Mouse (Mus musculus) liver, embryonic 14.5 days (tissue): Measurements from ENCODE around the gene Acp7. TPM values are rescaled to one million over a fixed set of nuclear protein-coding genes. Genes with fewer than 3 reads are reported as not detected.
"Not testable (repeated sequence)": the region's sequence is repeated elsewhere in the genome, so short reads cannot be mapped to it uniquely, and the experiment has no call there.

Source experiments
- ATAC-seq: fragments of 200-750 bp; cut with Nextera tagmentation; 2 replicates; pipeline ENCODE4 v1.8.0; 2017; ENCODE audit warnings: moderate number of reproducible peaks, mild to moderate bottlenecking, moderate library complexity; ENCODE audit not compliant: insufficient read depth
- DNase-seq, 3 experiments: peaks; one replicate each; pipeline ENCODE4 v3.0.0-alpha.2; 2012 to 2013; ENCODE audit warnings: low read depth in 3 of 3, low spot score in 3 of 3
- H3K27ac ChIP-seq: fragments of 300-500 bp; sonication (generic); 2 replicates; pipeline ENCODE4 v1.5.1; 2014; ENCODE audit warnings: moderate library complexity, mild to moderate bottlenecking, control low read depth, inconsistent platforms
- H3K27me3 ChIP-seq: fragments of 300-500 bp; sonication (generic); 2 replicates; pipeline ENCODE4 v1.6.1; 2014; ENCODE audit warnings: mild to moderate bottlenecking, low read length, moderate library complexity; ENCODE audit not compliant: control insufficient read depth, insufficient read depth
- H3K36me3 ChIP-seq: fragments of 300-500 bp; sonication (generic); replicated peaks from 2 replicates; pipeline ENCODE4 v1.6.1; 2014; ENCODE audit warnings: low read depth; ENCODE audit not compliant: control insufficient read depth, insufficient read depth
- H3K4me1 ChIP-seq, 2 experiments: fragments of 200-500 bp in 1 of 2; fragments of 300-500 bp in 1 of 2; sonication (generic) in 1 of 2; replicated peaks; 2 replicates each; pipeline ENCODE4 v1.6.1; 2012 to 2014; ENCODE audit warnings: antibody characterized with exemption in 1 of 2, inconsistent platforms in 1 of 2, low read length in 1 of 2; ENCODE audit not compliant: control insufficient read depth in 2 of 2, insufficient read depth in 2 of 2
- H3K4me2 ChIP-seq: fragments of 300-500 bp; sonication (generic); 2 replicates; pipeline ENCODE4 v1.6.1; 2014; ENCODE audit warnings: low read depth, mild to moderate bottlenecking, control low read depth, moderate library complexity
- H3K4me3 ChIP-seq, 2 experiments: fragments of 200-500 bp in 1 of 2; fragments of 300-500 bp in 1 of 2; sonication (generic) in 1 of 2; 2 replicates each; pipeline ENCODE4 v1.5.1; 2012 to 2014; ENCODE audit warnings: low read depth in 2 of 2, low read length in 2 of 2, mild to moderate bottlenecking in 2 of 2, control low read depth in 1 of 2, inconsistent platforms in 1 of 2, moderate library complexity in 1 of 2; ENCODE audit not compliant: insufficient read depth in 1 of 2
- H3K9ac ChIP-seq: fragments of 300-500 bp; sonication (generic); replicated peaks from 2 replicates; pipeline ENCODE4 v1.6.1; 2014; ENCODE audit warnings: mild to moderate bottlenecking, control low read depth, moderate library complexity
- H3K9me3 ChIP-seq: fragments of 300-500 bp; sonication (generic); 2 replicates; pipeline ENCODE4 v1.6.1; 2016; ENCODE audit warnings: low read length, mixed read lengths; ENCODE audit not compliant: control insufficient read depth
- CTCF ChIP-seq: IDR thresholded peaks from 2 replicates; pipeline ENCODE4 v1.5.1; 2016; ENCODE audit warnings: antibody characterized with exemption, low read depth, control low read depth
- EP300 ChIP-seq: IDR thresholded peaks from 2 replicates; pipeline ENCODE4 v1.6.1; 2016; ENCODE audit warnings: antibody characterized with exemption, low read depth
- WGBS: fragments of 180-500 bp; shearing (Covaris S2); extraction: QIAGEN DNeasy Blood & Tissue Kit; methylation state at CpG from one replicate; pipeline ENCODE4 v1.1.7; 2014; ENCODE audit not compliant: insufficient replicate concordance; 5-methylcytosine and 5-hydroxymethylcytosine counted together
- polyA plus RNA-seq, 2 experiments: library from polyadenylated mRNA; depleted of rRNA in 1 of 2; stranded (reverse) in 1 of 2; unstranded in 1 of 2; fragments of >200 nt; fragmentation: Nextera tagmentation in 1 of 2; extraction: Ambion mirVana in 1 of 2; gene quantifications; 2 replicates each; pipeline versions ENCODE4 v1.2.1 to v1.2.3; 2012 to 2014

Acp7 gene
- polyA plus RNA-seq (2012; rRNA removed) (not detected in 2 replicates), polyA plus RNA-seq (2014; fragmentation: Nextera tagmentation; extraction: Ambion mirVana) (not detected in 2 replicates)

GRCm38 (mm10) chr7:28631073-28631472 lies at the start of gene Acp7:
TSS of gene Acp7 (minus strand) at chr7:28631332.
- Histone ChIP-seq H3K9me3 (no peaks in the 10 kb centered on the region), H3K4me1 (no peaks in the 10 kb centered on the region), H3K4me3 (no peak within 1 kb of the TSS), H3K27ac (no peak within 1 kb of the TSS), H3K27me3 (peaks cover 23% of the 10 kb centered on the region), H3K36me3 (no peaks in the 10 kb centered on the region), H3K9ac (no peak within 1 kb of the TSS), H3K4me2 (no peak within 1 kb of the TSS)
- 19% methylated on average over 10 of the region's 10 CpGs for whole genome bisulfite sequencing
- no peak for DNase-seq
- ATAC-seq: no peak
- no peak for TF ChIP-seq EP300
- no peak for TF ChIP-seq CTCF

GRCm38 (mm10) chr7:28677624-28678023 lies 46.5 kb upstream of the Acp7 start:
- no peak for ATAC-seq
- H3K9me3 ChIP-seq: no peaks in the 10 kb centered on the region
- H3K36me3 ChIP-seq: no peaks in the 10 kb centered on the region
- 73% methylated on average over 8 of the region's 8 CpGs for WGBS
- no peak overlapping the region for H3K4me2 ChIP-seq
- no peaks in the 10 kb centered on the region for H3K27me3 ChIP-seq
- no peak overlapping the region for H3K4me3 ChIP-seq
- TF ChIP-seq CTCF: no peak
- TF ChIP-seq EP300: no peak
- DNase-seq: no peak
- H3K9ac ChIP-seq: no peak overlapping the region
- H3K4me1 ChIP-seq: no peaks in the 10 kb centered on the region
- no peak overlapping the region for H3K27ac ChIP-seq

- Histone ChIP-seq H3K9me3 (no peaks in the 10 kb centered on the region), H3K9ac (no peak overlapping the region), H3K4me1 (no peaks in the 10 kb centered on the region), H3K36me3 (no peaks in the 10 kb centered on the region), H3K4me3 (no peak overlapping the region), H3K4me2 (no peak overlapping the region), H3K27me3 (no peaks in the 10 kb centered on the region), H3K27ac (no peak overlapping the region)
- ATAC-seq (no peak), DNase-seq (no peak)
- TF ChIP-seq CTCF: no peak
- TF ChIP-seq EP300: no peak
- WGBS: 62% methylated on average over 13 of the region's 13 CpGs
Measured at GRCm38 (mm10) chr7:28676811-28677541, 45.8 kb upstream of the Acp7 start.

GRCm38 (mm10) chr7:28675746-28676145 lies 44.6 kb upstream of the Acp7 start:
- ATAC-seq (no peak), DNase-seq (no peak)
- H3K27ac ChIP-seq: no peak overlapping the region
- H3K4me1 ChIP-seq: no peaks in the 10 kb centered on the region
- no peaks in the 10 kb centered on the region for H3K27me3 ChIP-seq
- peak; percentile 50 for TF ChIP-seq CTCF
- no peak for TF ChIP-seq EP300
- H3K36me3 ChIP-seq: no peaks in the 10 kb centered on the region
- 36% methylated on average over 11 of the region's 11 CpGs for WGBS
- no peaks in the 10 kb centered on the region for H3K9me3 ChIP-seq
- no peak overlapping the region for H3K4me3 ChIP-seq
- H3K4me2 ChIP-seq: no peak overlapping the region
- H3K9ac ChIP-seq: no peak overlapping the region

GRCm38 (mm10) chr7:28674994-28675393 lies 43.9 kb upstream of the Acp7 start:
- Histone ChIP-seq H3K27me3 (no peaks in the 10 kb centered on the region), H3K4me3 (no peak overlapping the region), H3K36me3 (no peaks in the 10 kb centered on the region), H3K9ac (no peak overlapping the region), H3K9me3 (no peaks in the 10 kb centered on the region), H3K27ac (no peak overlapping the region), H3K4me2 (no peak overlapping the region), H3K4me1 (no peaks in the 10 kb centered on the region)
- DNase-seq (no peak), ATAC-seq (no peak)
- TF ChIP-seq CTCF: no peak
- no peak for TF ChIP-seq EP300
- WGBS: 51% methylated on average over 9 of the region's 9 CpGs

- H3K36me3 ChIP-seq, ATAC-seq, H3K4me2 ChIP-seq, DNase-seq, H3K27me3 ChIP-seq, H3K4me1 ChIP-seq, H3K27ac ChIP-seq, H3K9me3 ChIP-seq, H3K4me3 ChIP-seq, H3K9ac ChIP-seq: not testable (repeated sequence)
- WGBS: 47% methylated on average over 5 of the region's 5 CpGs
Measured at GRCm38 (mm10) chr7:28672786-28673185, 41.7 kb upstream of the Acp7 start.
